Mouse (Mus musculus) WW6 (cell line): ENCODE results near the gene Plod3.
A peak's percentile ranks its signal among the peaks of the same experiment; 100 is the strongest.
"Not testable (repeated sequence)": the region's sequence is repeated elsewhere in the genome, so short reads cannot be mapped to it uniquely, and the experiment has no call there.

Source experiments
- DNase-seq: peaks from one replicate; pipeline ENCODE4 v3.0.0-alpha.2; 2013; ENCODE audit warnings: low read depth, low spot score

The Plod3 gene

DNA sequence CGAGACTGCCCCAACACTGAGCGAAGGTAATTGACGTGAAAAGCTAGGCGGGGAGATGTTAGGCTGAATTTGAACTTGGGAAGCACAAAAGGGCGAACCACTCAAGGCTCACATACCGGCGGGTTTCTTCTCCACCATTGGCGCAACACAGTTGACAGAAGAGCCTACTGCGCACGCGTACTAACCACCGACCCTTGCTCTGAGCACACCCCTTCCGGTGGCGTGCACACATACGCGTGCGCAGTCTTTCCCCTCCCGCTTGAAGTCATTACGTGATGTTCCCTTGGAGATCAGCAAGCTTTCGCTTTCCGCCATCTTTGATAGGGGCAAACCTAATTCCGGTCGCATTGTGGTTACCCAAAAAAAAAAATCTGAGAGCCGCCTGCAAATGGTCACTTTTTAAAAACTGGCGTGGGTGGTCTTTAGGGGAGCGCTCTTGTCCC, at the start of gene Plod3:
Gene Plod3 (plus strand): TSS at position 325 of the 443 bp plus-strand sequence.
- peak; percentile 97 for DNase-seq

GRCm38 (mm10) chr5:136937621-136938020, 49.2 kb upstream of the Plod3 start:
- DNase-seq = no peak

- no peak for DNase-seq
Observed at GRCm38 (mm10) chr5:136939284-136939683, 47.5 kb upstream of the Plod3 start.

GRCm38 (mm10) chr5:136940029-136940428, 46.8 kb upstream of the Plod3 start:
- DNase-seq = not testable (repeated sequence)

DNA sequence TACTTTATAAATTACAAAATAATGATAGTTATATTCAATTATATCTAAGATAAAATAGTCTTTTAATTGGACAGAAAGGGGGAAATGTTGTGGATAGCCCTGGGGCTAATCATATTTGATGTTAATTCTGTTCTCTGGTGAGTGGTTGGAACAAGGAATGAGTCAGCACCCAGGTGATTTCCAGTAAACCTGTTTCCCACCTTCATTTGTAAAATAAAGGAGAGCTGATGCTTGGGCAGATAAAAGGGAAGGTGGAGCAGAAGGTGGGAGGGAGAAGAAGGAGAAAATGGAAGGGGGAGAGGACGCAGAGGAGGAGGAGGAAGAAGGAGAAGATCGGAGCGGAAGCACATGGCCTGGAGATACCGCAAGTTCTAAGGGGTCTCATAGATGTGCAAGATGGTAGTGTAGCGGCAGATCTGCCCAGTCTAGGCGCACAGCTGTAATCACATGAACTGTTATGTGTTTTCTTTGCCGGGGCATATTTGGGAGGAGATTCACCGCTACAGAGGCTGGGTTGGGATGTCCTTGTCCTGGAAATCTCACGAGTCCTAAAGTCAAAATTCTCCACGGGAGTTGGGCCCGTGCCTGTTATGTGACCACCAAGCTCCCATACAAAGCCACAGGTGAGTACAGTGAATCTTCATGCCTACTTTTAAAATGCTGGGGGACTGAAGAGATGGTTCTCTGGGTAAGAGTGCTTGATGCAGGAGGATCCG, 45.8 kb upstream of the Plod3 start:
- DNase-seq = no peak

DNA sequence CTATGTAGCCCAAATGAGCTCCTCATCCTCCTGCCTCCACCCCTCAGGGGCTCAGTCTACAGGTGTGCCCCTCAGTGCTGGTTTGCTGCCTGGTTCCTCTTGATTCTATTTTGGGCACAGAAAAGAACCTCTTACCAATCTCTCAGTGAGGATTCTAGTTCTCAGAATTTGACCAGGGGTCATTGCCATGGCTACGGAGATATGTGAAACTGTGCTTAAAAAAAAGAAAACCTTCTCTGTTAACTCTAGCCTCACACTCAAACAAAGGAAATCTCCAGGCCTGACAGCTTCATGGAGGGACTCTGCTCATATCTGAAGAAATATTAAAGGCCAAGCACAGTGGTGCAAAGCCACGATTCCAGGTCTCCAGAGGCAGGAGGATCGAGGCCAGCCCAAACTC, 44.0 kb upstream of the Plod3 start:
- DNase-seq = no peak

DNA sequence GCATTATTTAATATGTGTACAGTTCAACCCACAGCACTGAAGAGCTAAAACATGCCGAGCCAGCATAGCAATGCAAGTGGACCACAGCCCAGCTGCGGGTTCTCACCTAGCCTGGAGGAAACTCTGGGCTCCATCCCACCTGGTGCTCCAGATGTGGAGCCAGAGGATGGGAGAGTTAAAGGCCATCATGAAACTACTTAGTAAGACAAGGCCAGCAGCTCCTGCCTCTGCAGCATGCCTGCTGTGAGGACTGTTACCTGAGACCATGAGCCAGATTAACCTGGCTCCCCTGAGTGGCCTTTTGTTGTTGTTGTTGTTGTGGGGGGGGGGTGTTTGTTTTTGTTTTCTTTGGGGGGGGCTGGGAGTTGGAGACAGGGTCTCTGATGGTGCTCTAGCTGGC, 43.4 kb upstream of the Plod3 start:
- no peak for DNase-seq

DNA sequence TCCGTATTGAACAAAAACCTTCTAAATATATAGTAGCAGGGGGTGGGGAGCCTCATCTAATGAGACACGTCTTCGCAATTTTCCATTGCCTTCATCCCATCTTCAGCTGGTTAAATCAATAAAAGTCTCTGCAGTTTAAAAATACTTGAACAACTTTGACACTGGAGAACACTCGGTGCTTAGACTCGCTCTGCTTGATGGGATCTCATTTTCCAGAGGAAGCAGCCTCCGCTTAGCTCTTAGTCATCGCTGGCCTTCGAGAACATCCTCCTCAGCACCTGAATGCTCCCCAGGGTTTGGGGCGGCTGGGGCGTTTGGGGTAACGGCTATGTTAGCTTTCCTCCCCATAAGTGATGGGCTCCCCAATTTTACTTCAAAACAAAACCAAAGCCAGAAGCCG, 41.7 kb upstream of the Plod3 start:
- no peak for DNase-seq

- no peak for DNase-seq
Observed at GRCm38 (mm10) chr5:136947874-136948273, 38.9 kb upstream of the Plod3 start.

DNA sequence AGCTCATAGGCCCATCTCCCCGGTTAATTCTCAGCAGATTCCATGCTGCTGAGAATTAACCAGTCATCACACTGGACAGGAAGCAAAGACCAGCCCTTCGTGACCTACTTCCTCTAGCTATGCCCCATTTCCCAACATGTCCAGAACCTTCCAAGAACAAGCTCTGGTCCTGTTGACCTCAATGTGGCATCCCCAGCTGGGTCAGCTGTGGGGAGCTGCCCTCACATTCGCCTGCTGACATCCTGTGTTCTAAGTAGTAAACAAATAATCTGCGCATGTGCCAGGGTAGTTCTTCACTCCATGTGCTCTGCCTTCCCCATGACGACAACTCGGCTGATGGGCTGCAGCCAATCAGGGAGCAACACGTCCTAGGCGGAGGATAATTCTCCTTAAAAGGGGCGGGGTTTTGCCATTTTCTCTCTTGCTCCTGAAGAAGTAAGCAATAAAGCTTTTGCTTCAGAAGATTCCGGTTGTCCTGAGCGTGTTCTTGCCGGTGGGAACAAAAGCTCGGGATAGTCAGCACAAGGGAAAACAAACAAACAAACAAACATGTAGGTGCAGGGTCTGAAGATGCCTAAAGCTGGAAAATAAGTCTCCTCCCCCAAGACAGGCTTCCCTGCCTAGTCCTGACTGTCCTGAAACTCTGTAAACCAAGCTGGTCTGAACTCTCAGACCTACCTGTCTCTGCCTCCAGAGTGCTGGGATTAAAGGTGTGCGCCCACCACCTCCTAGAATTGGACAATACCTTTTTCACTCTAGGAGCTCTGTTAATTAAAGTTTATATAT, 37.1 kb upstream of the Plod3 start:
- DNase-seq = not testable (repeated sequence)

- no peak for DNase-seq
Observed at GRCm38 (mm10) chr5:136950521-136950920, 36.3 kb upstream of the Plod3 start.

GRCm38 (mm10) chr5:136952153-136952552, 34.7 kb upstream of the Plod3 start:
- no peak for DNase-seq

- peak; percentile 96 for DNase-seq
Observed at GRCm38 (mm10) chr5:136953015-136953414, 33.8 kb upstream of the Plod3 start, which contains the start of gene Fis1. Gene Fis1, plus strand, starts transcription at chr5:136953275.

- no peak for DNase-seq
Observed at GRCm38 (mm10) chr5:136953440-136953951, 33.3 kb upstream of the Plod3 start.

DNA sequence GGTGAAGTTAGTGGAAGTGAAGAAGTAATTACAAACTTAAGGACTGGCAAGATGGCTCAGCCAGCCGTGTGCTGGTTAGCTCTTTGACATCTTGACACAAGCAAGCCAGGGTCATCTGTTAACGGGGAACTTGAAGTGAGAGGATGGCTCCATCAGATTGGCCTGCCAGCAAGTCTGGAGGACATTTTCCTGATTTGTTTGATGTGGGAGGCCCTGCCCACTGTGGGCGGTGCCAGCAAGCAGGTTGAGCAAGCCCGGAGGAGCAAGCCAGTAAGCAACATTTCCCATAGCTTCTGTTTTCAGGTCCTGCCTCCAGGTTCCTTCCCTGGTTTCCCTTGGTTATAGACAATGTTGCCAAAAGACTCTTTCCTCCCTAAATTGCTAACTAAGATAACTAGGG, 31.2 kb upstream of the Plod3 start:
- no peak for DNase-seq

DNA sequence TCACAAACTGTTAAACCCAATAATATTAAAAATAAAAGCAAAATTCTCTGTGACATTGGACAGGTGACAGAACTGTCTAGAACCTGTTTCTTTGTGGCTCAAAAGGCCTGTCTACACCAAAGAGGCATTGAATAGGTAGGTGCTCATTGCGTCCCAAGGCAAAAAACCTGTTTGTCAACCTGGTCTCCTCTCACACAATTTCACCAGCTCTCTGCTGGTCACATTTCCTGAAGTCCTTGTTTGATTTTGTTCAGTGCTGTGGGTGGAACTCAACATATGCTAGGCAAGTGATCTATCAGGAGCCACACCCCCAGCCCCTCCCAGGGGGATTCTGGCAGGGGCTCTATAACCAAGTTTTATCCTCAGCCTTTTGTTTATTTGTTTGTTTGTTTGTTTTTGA, 29.6 kb upstream of the Plod3 start:
- DNase-seq = no peak

GRCm38 (mm10) chr5:136958991-136959605, 27.7 kb upstream of the Plod3 start:
- DNase-seq = no peak

- no peak for DNase-seq
Observed at GRCm38 (mm10) chr5:136960053-136960452, 26.8 kb upstream of the Plod3 start.

- no peak for DNase-seq
Observed at GRCm38 (mm10) chr5:136961334-136961982, 25.4 kb upstream of the Plod3 start.

DNA sequence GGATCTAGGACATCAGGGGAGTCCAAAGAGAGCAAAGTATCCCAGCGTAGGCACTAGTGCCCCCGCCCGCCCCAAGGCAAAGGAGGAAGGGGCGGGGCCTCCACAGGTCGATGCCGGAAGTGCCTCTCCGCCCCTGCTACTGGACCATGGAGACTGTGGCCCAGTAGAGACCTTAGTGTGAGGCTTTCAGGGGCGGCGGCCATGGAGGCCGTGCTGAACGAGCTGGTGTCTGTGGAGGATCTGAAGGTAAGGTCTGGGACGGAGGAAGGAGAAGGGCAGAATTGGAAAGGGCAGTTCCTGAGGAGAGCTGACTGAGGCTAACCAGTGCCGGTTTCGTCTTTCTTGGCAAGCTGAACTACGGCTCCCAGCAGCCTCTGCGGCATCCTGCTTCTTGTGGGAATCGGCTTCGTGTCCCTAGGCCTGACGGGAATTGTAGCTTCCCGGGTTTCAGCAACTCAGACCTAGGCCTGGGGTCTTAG, 24.8 kb upstream of the Plod3 start:
- DNase-seq = peak; percentile 65

GRCm38 (mm10) chr5:136962501-136962900, 24.3 kb upstream of the Plod3 start:
- no peak for DNase-seq
